ENCODE assay signal across 27 mouse cellular contexts in genomic region chr13:102148039-102148438, GRCm38 (mm10).
A peak's percentile ranks its signal among the peaks of the same experiment; 100 is the strongest.
DNase-seq lines count a peak whose midpoint lies in the region; ATAC-seq lines count a peak whose summit lies in the region.
"Had no signal": no experiment of that assay in that cellular context is flagged by ENCODE, and none has a peak within 500 bp of the region (broad histone marks: within the 10 kb centered on the region; RNA-seq: fewer than 3 reads in every experiment).

No protein-coding gene starts in this region.

- DNase-seq in frontal cortex, postnatal 25 days (ENCODE audit: low spot score in 2 of 2), result no peak
- peak; percentile 58 for DNase-seq in brain, adult 2 months (ENCODE audit: low read depth, low spot score)
- DNase-seq in ovary, adult 18-20 months (ENCODE audit: low spot score), result no peak
- DNase-seq: adrenal gland, postnatal 10 days; adrenal gland, postnatal 36 days; cerebellum, adult 11 months; cerebellum, adult 2 months; cerebellum, adult 9-11 months; cerebellum, postnatal 25 days; embryo, embryonic 11 days; gastrocnemius, adult 2 months; gastrocnemius, postnatal 25 days; heart, adult 2 months; heart, postnatal 14 days; heart, postnatal 4 days had no signal

- no peak overlapping the region for H3K4me3 ChIP-seq in hindbrain, embryonic 13.5 days
- H3K4me3 ChIP-seq: embryonic facial prominence, embryonic 10.5 days; embryonic facial prominence, embryonic 13.5 days; erythroblast, embryonic 14.5 days; forebrain, embryonic 12.5 days; forebrain, embryonic 15.5 days; gastrocnemius, adult 2 months; heart, adult 2 months; heart, embryonic 10.5 days; heart, embryonic 13.5 days; hindbrain, embryonic 15.5 days had no signal

- no peak overlapping the region for H3K9ac ChIP-seq in hindbrain, embryonic 13.5 days
- H3K9ac ChIP-seq: embryonic facial prominence, embryonic 13.5 days; forebrain, embryonic 12.5 days; forebrain, embryonic 15.5 days; heart, embryonic 13.5 days; hindbrain, embryonic 15.5 days had no signal

- WGBS in hindbrain, embryonic 13.5 days, result 93% methylated on average over 2 of the region's 2 CpGs

- H3K27me3 ChIP-seq in hindbrain, embryonic 13.5 days, result no peaks in the 10 kb centered on the region
- H3K27me3 ChIP-seq: embryonic facial prominence, embryonic 13.5 days; forebrain, embryonic 12.5 days; forebrain, embryonic 15.5 days; heart, embryonic 13.5 days; hindbrain, embryonic 15.5 days had no signal

- no peaks in the 10 kb centered on the region for H3K36me3 ChIP-seq in hindbrain, embryonic 13.5 days
- H3K36me3 ChIP-seq: embryonic facial prominence, embryonic 10.5 days; embryonic facial prominence, embryonic 13.5 days; forebrain, embryonic 12.5 days; forebrain, embryonic 15.5 days; heart, embryonic 10.5 days; heart, embryonic 13.5 days; hindbrain, embryonic 15.5 days had no signal

- ATAC-seq in frontal cortex, adult (ENCODE audit: low TSS enrichment), result peak; percentile 99
- ATAC-seq in megakaryocyte, adult 5-6 weeks (ENCODE audit: poor library complexity, severe bottlenecking), result peak; percentile 54; the same call in 1 of the 2 replicates
- no peak for ATAC-seq in hindbrain, embryonic 13.5 days (ENCODE audit: low FRiP score)
- ATAC-seq: activated CD4-positive, CD25-positive, alpha-beta regulatory T cell, adult 4 months; forebrain, embryonic 15.5 days had no signal

- no peaks in the 10 kb centered on the region for H3K9me3 ChIP-seq in hindbrain, embryonic 13.5 days
- H3K9me3 ChIP-seq: embryonic facial prominence, embryonic 10.5 days; embryonic facial prominence, embryonic 13.5 days; forebrain, embryonic 12.5 days; forebrain, embryonic 15.5 days; heart, embryonic 10.5 days; heart, embryonic 13.5 days; hindbrain, embryonic 15.5 days had no signal

- no peaks in the 10 kb centered on the region for H3K4me1 ChIP-seq in hindbrain, embryonic 13.5 days (replicated peaks)
- H3K4me1 ChIP-seq: embryonic facial prominence, embryonic 10.5 days; embryonic facial prominence, embryonic 13.5 days; forebrain, embryonic 12.5 days; forebrain, embryonic 15.5 days; heart, embryonic 10.5 days; heart, embryonic 13.5 days; hindbrain, embryonic 15.5 days had no signal

- H3K27ac ChIP-seq in hindbrain, embryonic 13.5 days, result no peak overlapping the region
- H3K27ac ChIP-seq: embryonic facial prominence, embryonic 10.5 days; embryonic facial prominence, embryonic 13.5 days; forebrain, embryonic 12.5 days; forebrain, embryonic 15.5 days; gastrocnemius, adult 2 months; heart, adult 2 months; heart, embryonic 10.5 days; heart, embryonic 13.5 days; hindbrain, embryonic 15.5 days had no signal

- H3K4me2 ChIP-seq in hindbrain, embryonic 13.5 days, result no peak overlapping the region
- H3K4me2 ChIP-seq: embryonic facial prominence, embryonic 13.5 days; forebrain, embryonic 12.5 days; forebrain, embryonic 15.5 days; heart, embryonic 13.5 days; hindbrain, embryonic 15.5 days had no signal
